ENCODE assay signal across 26 mouse cellular contexts in genomic region chr15:12571168-12571567, GRCm38 (mm10).
"Had no signal": no experiment of that assay in that cellular context is flagged by ENCODE, and none has a peak within 500 bp of the region (broad histone marks: within the 10 kb centered on the region; RNA-seq: fewer than 3 reads in every experiment).

No protein-coding gene starts in this region.

- DNase-seq: gastrocnemius, adult 2 months; gastrocnemius, postnatal 10 days; gastrocnemius, postnatal 25 days; heart, adult 2 months; heart, postnatal 14 days; heart, postnatal 4 days; kidney, adult 2 months; kidney, postnatal 25 days; liver; liver, embryonic 13.5 days had no signal

- H3K36me3 ChIP-seq: heart, embryonic 13.5 days; heart, embryonic 15.5 days; hindbrain, embryonic 10.5 days; hindbrain, embryonic 12.5 days; intestine, embryonic 15.5 days; limb, embryonic 10.5 days; limb, embryonic 12.5 days; liver, embryonic 13.5 days had no signal

- H3K4me2 ChIP-seq: heart, embryonic 11.5 days; heart, embryonic 13.5 days; heart, embryonic 15.5 days; hindbrain, embryonic 12.5 days; hindbrain, embryonic 14.5 days; intestine, embryonic 15.5 days; limb, embryonic 12.5 days; liver, embryonic 11.5 days; liver, embryonic 13.5 days had no signal

- H3K27me3 ChIP-seq: heart, embryonic 13.5 days; heart, embryonic 15.5 days; hindbrain, embryonic 12.5 days; intestine, embryonic 15.5 days; limb, embryonic 12.5 days; liver, embryonic 13.5 days had no signal

- H3K4me1 ChIP-seq: hindbrain, embryonic 10.5 days; hindbrain, embryonic 12.5 days; intestine, embryonic 15.5 days; limb, embryonic 10.5 days; limb, embryonic 12.5 days had no signal

- H3K9ac ChIP-seq: heart, embryonic 13.5 days; heart, embryonic 15.5 days; hindbrain, embryonic 12.5 days; hindbrain, embryonic 14.5 days; intestine, embryonic 15.5 days; limb, embryonic 12.5 days; liver, embryonic 13.5 days had no signal

- ATAC-seq: forebrain, embryonic 16.5 days; hindbrain, embryonic 16.5 days; inflammation-experienced regulatory T-cells, adult 6 months; intestine, embryonic 15.5 days; intestine, postnatal 0 days had no signal

- H3K9me3 ChIP-seq: heart, embryonic 13.5 days; heart, embryonic 15.5 days; hindbrain, embryonic 10.5 days; hindbrain, embryonic 12.5 days; intestine, embryonic 15.5 days; limb, embryonic 10.5 days; limb, embryonic 12.5 days; liver, embryonic 13.5 days had no signal

- H3K27ac ChIP-seq: gastrocnemius, adult 2 months; heart, adult 2 months; heart, embryonic 13.5 days; heart, embryonic 15.5 days; hindbrain, embryonic 10.5 days; hindbrain, embryonic 12.5 days; hindbrain, embryonic 14.5 days; intestine, embryonic 15.5 days; layer of hippocampus, adult 2 months; left cerebral cortex, adult 2 months; limb, embryonic 10.5 days; limb, embryonic 12.5 days; liver, embryonic 13.5 days had no signal

- H3K4me3 ChIP-seq: gastrocnemius, adult 2 months; heart, adult 2 months; heart, embryonic 13.5 days; heart, embryonic 15.5 days; hindbrain, embryonic 10.5 days; hindbrain, embryonic 12.5 days; intestine, embryonic 15.5 days; layer of hippocampus, adult 2 months; left cerebral cortex, adult 2 months; limb, embryonic 10.5 days; limb, embryonic 12.5 days; liver, embryonic 13.5 days had no signal
